Mouse (Mus musculus) olfactory bulb, adult 2 months (tissue): ENCODE results near the gene Cabin1.

Experiments
- CTCF ChIP-seq: fragments of 200-500 bp; IDR thresholded peaks from 2 replicates; pipeline ENCODE4 v1.5.1; 2012; ENCODE audit warnings: low read depth, mild to moderate bottlenecking, low read length, moderate library complexity; ENCODE audit not compliant: insufficient read depth
- POLR2A ChIP-seq: fragments of 200-500 bp; IDR thresholded peaks from 2 replicates; pipeline ENCODE4 v1.6.1; 2012; ENCODE audit warnings: mild to moderate bottlenecking, low read depth, low read length, moderate library complexity; ENCODE audit not compliant: insufficient read depth

GRCm38 (mm10) chr10:75740866-75741265 lies 23.3 kb downstream of the Cabin1 start:
- TF ChIP-seq CTCF (no peak), POLR2A (no peak)
